Mouse (Mus musculus): ENCODE measurements around the gene Trim43a.
"Not testable (repeated sequence)": the region's sequence is repeated elsewhere in the genome, so short reads cannot be mapped to it uniquely, and the experiment has no call there.

Gene Trim43a

GRCm38 (mm10) chr9:88580591-88580990, at the start of gene Trim43a:
Trim43a (plus strand) TSS chr9:88580891.
- ATAC-seq (ENCODE audit: low TSS enrichment), result not testable (repeated sequence)

- ATAC-seq (ENCODE audit: low TSS enrichment), result no peak
Measured at GRCm38 (mm10) chr9:88534093-88534492, 46.6 kb upstream of the Trim43a start.

DNA sequence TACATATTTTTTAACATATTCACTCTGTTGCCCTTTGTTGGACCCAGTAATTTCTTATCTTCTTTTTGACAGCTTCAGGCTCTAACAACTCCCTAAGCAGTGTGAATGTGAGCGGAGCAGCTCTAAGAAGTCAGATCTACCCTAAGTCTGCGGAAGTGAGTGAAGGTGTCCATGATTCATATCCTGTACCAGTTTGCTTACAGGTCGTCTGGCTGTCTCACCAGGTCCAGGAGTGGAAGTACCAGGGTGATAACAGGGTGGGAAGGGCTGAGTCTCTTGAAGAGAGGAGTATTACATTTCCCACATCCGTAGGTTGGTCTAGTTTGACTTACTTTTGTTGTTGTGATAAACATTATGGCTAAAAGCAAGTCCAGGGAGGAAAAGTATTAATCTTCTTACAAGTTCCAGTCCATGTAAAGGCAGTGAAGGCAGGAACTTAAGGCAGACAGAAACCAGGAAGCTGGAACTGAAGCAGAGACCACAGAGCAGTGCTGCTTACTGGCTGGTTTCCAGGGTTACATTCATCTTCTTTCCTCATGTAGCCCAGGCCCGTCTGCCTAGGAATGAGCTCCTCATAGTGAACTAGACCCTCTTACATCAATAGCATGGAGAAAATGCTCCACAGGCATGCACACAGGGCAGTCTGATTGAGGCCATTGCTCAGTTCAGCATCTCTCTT, 41.0 kb upstream of the Trim43a start:
- no peak for ATAC-seq (ENCODE audit: low TSS enrichment)

DNA sequence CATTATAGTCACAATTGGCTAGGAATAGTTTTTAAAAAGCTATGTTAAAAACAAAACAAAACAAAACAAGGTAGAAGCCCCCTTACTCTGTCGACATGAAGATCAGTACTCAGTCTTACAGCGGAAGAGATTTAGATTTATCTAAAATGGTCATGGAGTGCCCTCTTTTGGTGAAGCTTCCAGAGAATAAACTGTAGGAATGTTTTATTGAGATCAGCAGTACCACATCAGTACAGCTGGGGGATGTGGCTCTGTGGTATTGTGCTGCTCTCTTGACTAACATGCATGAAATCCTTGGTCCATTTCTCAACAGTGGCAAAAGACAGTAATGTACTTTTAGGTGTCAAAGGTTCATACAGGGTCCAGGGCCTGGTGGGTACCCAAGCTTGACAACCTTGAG, 37.9 kb upstream of the Trim43a start:
- ATAC-seq (ENCODE audit: low TSS enrichment), result peak; percentile 75

GRCm38 (mm10) chr9:88545534-88545933, 35.2 kb upstream of the Trim43a start:
- ATAC-seq (ENCODE audit: low TSS enrichment), result no peak

DNA sequence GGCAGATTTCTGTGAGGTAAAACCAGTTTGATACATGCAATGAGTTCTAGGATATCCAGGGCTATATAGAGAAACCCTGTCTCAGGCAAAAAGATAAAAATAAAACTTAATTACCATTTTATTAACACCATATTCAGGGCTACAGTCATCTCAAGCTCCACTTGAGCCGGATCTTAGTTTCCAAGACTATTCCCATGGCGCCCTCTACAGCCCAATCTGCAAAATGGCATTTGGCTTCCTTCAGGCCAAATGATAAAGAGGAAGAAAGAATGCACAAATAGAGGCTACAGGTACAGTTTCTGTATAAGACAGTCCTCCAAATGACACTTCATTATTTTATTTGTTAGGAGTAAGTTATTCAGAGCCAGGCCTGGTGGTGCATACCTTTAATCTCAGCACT, 34.5 kb upstream of the Trim43a start:
- ATAC-seq (ENCODE audit: low TSS enrichment), result no peak

DNA sequence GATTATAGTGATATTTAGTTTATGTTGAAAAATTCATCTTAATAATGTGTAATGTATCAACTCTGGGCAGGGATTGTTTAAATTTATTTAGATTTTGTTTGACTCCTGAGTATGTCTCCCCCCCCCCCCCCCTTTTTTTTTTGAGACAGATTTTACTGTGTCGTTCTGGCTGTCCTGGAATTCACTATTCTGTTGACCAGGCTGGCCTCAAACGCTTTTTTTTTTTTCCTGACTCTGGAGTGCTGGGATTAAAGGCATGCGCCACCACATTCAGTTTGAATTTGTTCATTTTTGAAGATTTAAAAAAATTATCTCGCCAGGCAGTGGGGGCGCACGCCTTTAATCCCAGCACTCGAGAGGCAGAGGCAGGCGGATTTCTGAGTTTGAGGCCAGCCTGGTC, 34.0 kb upstream of the Trim43a start:
- no peak for ATAC-seq (ENCODE audit: low TSS enrichment)

- ATAC-seq (ENCODE audit: low TSS enrichment), result peak; percentile 68
Measured at GRCm38 (mm10) chr9:88547270-88547669, 33.4 kb upstream of the Trim43a start.

- ATAC-seq (ENCODE audit: low TSS enrichment), result peak; percentile 86
Measured at GRCm38 (mm10) chr9:88547851-88548613, 32.7 kb upstream of the Trim43a start, which contains the start of gene Zfp949. Zfp949 (plus strand) TSS chr9:88548020.

- ATAC-seq (ENCODE audit: low TSS enrichment), result 0 out of 2 replicates have a peak, but pooled peaks have one; percentile 0
Measured at GRCm38 (mm10) chr9:88548614-88548945, 32.1 kb upstream of the Trim43a start.

DNA sequence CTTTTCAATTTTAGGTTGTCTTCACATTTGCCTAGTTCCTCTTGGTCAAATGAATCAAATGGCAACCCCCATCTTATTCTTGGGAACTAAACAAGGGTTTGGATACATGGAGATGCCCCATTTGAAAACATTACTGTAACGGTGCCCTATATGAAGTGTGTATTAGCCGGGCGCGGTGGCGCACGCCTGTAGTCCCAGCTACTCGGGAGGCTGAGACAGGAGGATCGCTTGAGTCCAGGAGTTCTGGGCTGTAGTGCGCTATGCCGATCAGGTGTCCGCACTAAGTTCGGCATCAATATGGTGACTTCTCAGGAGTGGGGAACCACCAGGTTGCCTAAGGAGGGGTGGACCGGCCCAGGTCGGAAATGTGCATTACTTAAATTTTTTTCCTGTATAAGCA, 27.6 kb upstream of the Trim43a start:
- no peak for ATAC-seq (ENCODE audit: low TSS enrichment)

GRCm38 (mm10) chr9:88558146-88558545, 22.5 kb upstream of the Trim43a start:
- no peak; the same call in 1 of the 2 replicates for ATAC-seq (ENCODE audit: low TSS enrichment)

DNA sequence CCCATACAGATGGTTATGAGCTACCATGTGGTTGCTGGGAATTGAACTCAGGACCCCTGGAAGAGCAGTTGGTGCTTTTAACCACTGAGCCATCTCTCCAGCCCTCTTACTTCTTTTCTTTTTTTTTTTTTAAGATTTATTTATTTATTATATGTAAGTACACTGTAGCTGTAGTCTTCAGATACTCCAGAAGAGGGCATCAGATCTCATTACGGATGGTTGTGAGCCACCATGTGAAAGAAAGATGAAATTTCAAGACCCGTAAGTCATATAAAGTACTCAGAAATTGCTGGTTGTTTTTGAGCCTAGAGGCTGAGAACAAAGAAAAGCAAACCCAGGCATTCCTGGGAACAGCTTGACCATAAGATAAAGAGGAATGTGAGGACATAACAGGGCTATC, 19.2 kb upstream of the Trim43a start:
- not testable (repeated sequence) for ATAC-seq (ENCODE audit: low TSS enrichment)

DNA sequence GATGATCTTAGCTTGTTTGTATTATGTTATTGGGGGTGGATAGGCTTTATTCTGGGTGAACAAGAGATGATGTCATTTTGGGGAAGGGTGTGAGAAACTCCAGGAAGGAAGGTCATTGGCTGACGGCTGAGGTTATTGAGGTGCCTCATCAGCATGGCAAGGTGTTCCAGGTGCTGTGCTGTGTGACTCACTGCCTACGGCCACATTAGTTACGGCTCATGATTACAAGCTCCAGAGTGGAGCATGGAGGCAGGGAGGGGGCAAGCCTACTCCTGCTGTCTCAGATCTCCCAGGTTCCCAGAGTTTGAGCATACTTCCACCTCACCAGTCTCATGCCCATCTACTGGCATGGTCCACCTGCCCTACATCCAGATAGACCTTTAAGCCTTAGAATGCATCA, 10.2 kb upstream of the Trim43a start:
- not testable (repeated sequence) for ATAC-seq (ENCODE audit: low TSS enrichment)

GRCm38 (mm10) chr9:88593708-88594107, 13.0 kb downstream of the Trim43a start:
- ATAC-seq (ENCODE audit: low TSS enrichment), result not testable (repeated sequence)

DNA sequence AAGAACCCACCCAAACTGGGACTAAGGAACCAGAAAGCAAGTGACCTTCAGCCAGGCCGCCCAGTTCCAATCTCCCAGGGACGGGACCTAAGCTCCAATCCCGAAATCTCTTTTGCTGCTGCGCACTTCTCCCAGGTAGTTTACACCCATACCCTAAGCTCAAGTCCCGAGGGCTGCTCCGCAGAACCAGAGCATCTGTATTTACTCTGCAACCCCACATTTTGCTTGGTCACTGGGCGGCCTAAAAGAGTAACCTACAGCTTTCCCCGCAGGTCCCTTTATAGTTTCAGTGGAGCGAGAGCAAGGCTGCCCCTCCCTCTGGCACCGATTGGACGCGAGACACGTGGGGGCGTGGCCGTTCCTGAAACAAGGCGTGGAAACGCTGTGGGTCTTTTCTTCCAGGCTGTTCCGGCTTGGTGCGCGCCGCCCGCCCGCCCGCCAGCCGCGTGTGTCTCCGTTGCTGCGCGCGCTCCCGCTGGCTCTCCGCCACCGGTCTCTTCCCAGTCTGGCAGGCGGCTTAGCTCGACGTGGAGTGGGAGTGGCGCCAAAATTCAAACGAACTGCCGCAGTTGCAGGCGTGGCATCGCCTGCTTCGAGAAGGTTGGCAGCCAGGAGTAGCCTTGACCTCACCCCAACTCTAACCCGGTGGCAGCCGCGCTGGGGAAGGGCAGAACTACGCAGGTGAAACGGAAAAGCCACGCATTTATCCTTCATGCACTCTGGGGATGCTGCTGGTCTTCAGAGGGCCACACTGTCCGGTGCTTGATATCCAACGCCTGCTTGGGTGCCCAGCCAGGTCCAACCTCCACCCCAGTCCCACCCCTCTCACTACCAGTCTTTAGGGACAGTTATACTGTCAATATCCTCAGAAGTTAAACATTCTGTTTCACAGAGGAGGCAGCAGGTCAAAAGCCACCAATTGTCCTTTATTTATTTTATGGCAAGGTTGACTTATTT, 18.8 kb downstream of the Trim43a start:
- ATAC-seq (ENCODE audit: low TSS enrichment), result peak; percentile 98

DNA sequence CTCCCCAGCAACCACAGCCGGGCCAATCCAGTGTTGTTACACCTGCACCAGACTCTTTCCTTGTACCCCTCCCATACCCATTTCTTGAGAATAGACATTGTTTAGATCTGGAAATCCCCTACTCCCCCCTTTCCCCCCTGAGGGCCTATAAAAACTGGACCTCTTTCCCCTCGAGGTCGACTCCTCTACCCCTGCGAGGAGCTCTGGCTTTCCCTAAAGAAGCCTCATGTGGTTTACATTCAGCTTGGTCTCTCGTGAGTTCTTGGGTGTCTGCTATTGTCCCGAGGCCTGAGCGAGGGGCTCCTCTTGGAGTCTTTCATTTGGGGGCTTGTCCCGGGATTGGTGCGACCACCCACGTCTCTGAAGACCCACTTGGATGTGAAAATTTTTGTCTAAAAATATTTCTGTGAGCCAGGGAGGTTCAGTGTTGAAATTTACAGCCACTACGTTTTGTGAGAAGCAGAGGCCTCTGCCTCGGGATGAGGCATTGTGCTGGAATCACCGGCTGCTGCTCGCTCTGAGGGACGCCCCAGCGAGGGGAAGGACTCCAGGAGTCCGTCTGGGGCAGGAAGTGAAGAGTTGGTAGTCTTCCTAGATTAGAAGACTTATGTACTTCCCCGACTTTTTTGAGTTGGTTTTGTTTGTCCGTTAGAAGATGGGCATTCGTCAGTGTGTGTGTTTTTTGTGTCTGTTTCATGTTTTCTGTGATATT, 45.3 kb downstream of the Trim43a start:
- ATAC-seq (ENCODE audit: low TSS enrichment), result not testable (repeated sequence)

DNA sequence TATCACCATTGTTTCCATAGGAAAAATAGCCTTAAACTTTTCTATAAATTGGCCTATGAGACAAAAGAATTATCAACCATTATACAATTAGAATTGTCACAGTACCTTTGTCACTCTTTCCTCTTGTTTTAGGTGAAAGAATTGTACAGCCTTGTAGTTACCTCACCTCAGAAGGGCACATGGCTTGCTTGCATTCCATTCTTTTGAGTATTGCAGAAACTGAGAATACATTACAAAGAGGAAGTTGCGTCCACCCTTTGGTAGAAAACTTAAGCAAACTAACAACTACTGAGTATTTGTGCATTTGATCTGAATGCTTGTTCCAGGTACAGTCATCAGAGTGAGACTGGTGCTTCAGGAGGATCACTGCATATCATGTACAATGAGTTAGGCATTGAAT, 57.4 kb downstream of the Trim43a start:
- ATAC-seq (ENCODE audit: low TSS enrichment), result not testable (repeated sequence)

Data from frontal cortex, adult (tissue).